ENCODE assay signal across 21 mouse cellular contexts in genomic region chr10:117533541-117534386, GRCm38 (mm10).
DNase-seq lines count a peak whose midpoint lies in the region; ATAC-seq lines count a peak whose summit lies in the region.
"Had no signal": no experiment of that assay in that cellular context is flagged by ENCODE, and none has a peak within 500 bp of the region (broad histone marks: within the 10 kb centered on the region; RNA-seq: fewer than 3 reads in every experiment).

No protein-coding gene starts in this region.

- H3K4me1 ChIP-seq in kidney, embryonic 16.5 days (ENCODE audit: insufficient read depth, low read length) = no peaks in the 10 kb centered on the region
- H3K4me1 ChIP-seq: forebrain, embryonic 15.5 days; heart, embryonic 10.5 days had no signal

- H3K27me3 ChIP-seq in kidney, embryonic 16.5 days (ENCODE audit: insufficient read depth, low read length) = no peaks in the 10 kb centered on the region
- H3K27me3 ChIP-seq: embryonic facial prominence, embryonic 12.5 days; forebrain, embryonic 15.5 days; hindbrain, embryonic 12.5 days had no signal

- DNase-seq in cerebellum, postnatal 10 days = peak; percentile 31 to 51
- no peak for DNase-seq in cerebellum, postnatal 4 days (ENCODE audit: low spot score in 2 of 2)
- peak; percentile 36 for DNase-seq in lung, postnatal 36 days
- DNase-seq in lung, postnatal 10 days = no peak
- DNase-seq: adrenal gland, postnatal 10 days; B cell, adult 2 months; gastrocnemius, postnatal 10 days; heart, adult 18-20 months; heart, postnatal 10 days; heart, postnatal 4 days; kidney, adult 11 months had no signal

- no peaks in the 10 kb centered on the region for H3K9me3 ChIP-seq in kidney, embryonic 16.5 days (ENCODE audit: low read length)
- H3K9me3 ChIP-seq: embryonic facial prominence, embryonic 12.5 days; forebrain, embryonic 15.5 days; G1E; heart, embryonic 10.5 days; hindbrain, embryonic 12.5 days had no signal

- no peak overlapping the region for H3K9ac ChIP-seq in kidney, embryonic 16.5 days (replicated peaks; ENCODE audit: low read length)
- H3K9ac ChIP-seq: embryonic facial prominence, embryonic 12.5 days; forebrain, embryonic 15.5 days; hindbrain, embryonic 12.5 days had no signal

- H3K4me2 ChIP-seq in kidney, embryonic 16.5 days (replicated peaks; ENCODE audit: low read depth, low read length) = no peak overlapping the region
- H3K4me2 ChIP-seq: embryonic facial prominence, embryonic 12.5 days; forebrain, embryonic 15.5 days; hindbrain, embryonic 12.5 days had no signal

- WGBS in kidney, embryonic 16.5 days = 80% methylated on average over 8 of the region's 8 CpGs

- peak; percentile 31; the same call in 1 of the 2 replicates for ATAC-seq in neutrophil, adult 5-6 weeks (ENCODE audit: extremely low read depth, insufficient number of reproducible peaks, low FRiP score, poor library complexity, severe bottlenecking)
- no peak for ATAC-seq in kidney, embryonic 16.5 days (ENCODE audit: low FRiP score, low TSS enrichment)
- ATAC-seq: CD4-positive, CD25-positive, alpha-beta regulatory T cell, adult 4 months; forebrain, embryonic 15.5 days; hindbrain, embryonic 16.5 days; inflammation-experienced regulatory T-cells, adult 6 months had no signal

- H3K27ac ChIP-seq in kidney, embryonic 16.5 days (ENCODE audit: low read length) = no peak overlapping the region
- H3K27ac ChIP-seq: embryonic facial prominence, embryonic 12.5 days; forebrain, embryonic 15.5 days; heart, embryonic 10.5 days; hindbrain, embryonic 12.5 days had no signal

- H3K4me3 ChIP-seq in kidney, embryonic 16.5 days (ENCODE audit: low read length) = no peak overlapping the region
- H3K4me3 ChIP-seq: embryonic facial prominence, embryonic 12.5 days; forebrain, embryonic 15.5 days; heart, embryonic 10.5 days; hindbrain, embryonic 12.5 days had no signal

- no peaks in the 10 kb centered on the region for H3K36me3 ChIP-seq in kidney, embryonic 16.5 days (ENCODE audit: insufficient read depth, low read length)
- H3K36me3 ChIP-seq: embryonic facial prominence, embryonic 12.5 days; forebrain, embryonic 15.5 days; G1E; heart, embryonic 10.5 days; hindbrain, embryonic 12.5 days had no signal

Comparison
In these comparisons a context has a peak if more than half of its experiments do, and no peak if none do; other contexts are left out.
1. DNase-seq: peak in cerebellum, postnatal 10 days (2 of 2) and lung, postnatal 36 days (single experiment); none in cerebellum, postnatal 4 days (0 of 2) and lung, postnatal 10 days (single experiment).